Mouse (Mus musculus) stomach, embryonic 14.5 days (tissue): ENCODE results near the gene Gfm1. TPM values are rescaled to one million over a fixed set of nuclear protein-coding genes. Genes with fewer than 3 reads are reported as not detected.

ENCODE experiments used
- ATAC-seq: fragments of 200-750 bp; cut with Nextera tagmentation; 2 replicates; pipeline ENCODE4 v1.8.0; 2017; ENCODE audit warnings: low read depth, moderate TSS enrichment; ENCODE audit not compliant: insufficient number of reproducible peaks, insufficient read depth, low FRiP score
- H3K27ac ChIP-seq: fragments of 300-500 bp; sonication (generic); 2 replicates; pipeline ENCODE4 v1.5.1; 2014; ENCODE audit warnings: mild to moderate bottlenecking, low read length, moderate library complexity, mixed read lengths
- H3K27me3 ChIP-seq: fragments of 300-500 bp; sonication (generic); 2 replicates; pipeline ENCODE4 v1.6.1; 2014; ENCODE audit warnings: low read length, control low read depth, mixed read lengths; ENCODE audit not compliant: control insufficient read depth, insufficient read depth
- H3K36me3 ChIP-seq: fragments of 300-500 bp; sonication (generic); 2 replicates; pipeline ENCODE4 v1.6.1; 2014; ENCODE audit warnings: mild to moderate bottlenecking, control low read depth, low read length, moderate library complexity, mixed read lengths; ENCODE audit not compliant: control insufficient read depth, insufficient read depth
- H3K4me1 ChIP-seq: fragments of 300-500 bp; sonication (generic); 2 replicates; pipeline ENCODE4 v1.6.1; 2014; ENCODE audit warnings: low read length, control low read depth, mixed read lengths; ENCODE audit not compliant: control insufficient read depth, insufficient read depth
- H3K4me2 ChIP-seq: fragments of 300-500 bp; sonication (generic); replicated peaks from 2 replicates; pipeline ENCODE4 v1.6.1; 2014; ENCODE audit warnings: low read depth, low read length, control low read depth
- H3K4me3 ChIP-seq: fragments of 300-500 bp; sonication (generic); 2 replicates; pipeline ENCODE4 v1.5.1; 2014; ENCODE audit warnings: low read depth, low read length, control low read depth
- H3K9ac ChIP-seq: fragments of 300-500 bp; sonication (generic); replicated peaks from 2 replicates; pipeline ENCODE4 v1.6.1; 2014; ENCODE audit warnings: low read depth, mild to moderate bottlenecking, control low read depth, low read length, moderate library complexity, mixed read lengths
- H3K9me3 ChIP-seq: fragments of 300-500 bp; sonication (generic); 2 replicates; pipeline ENCODE4 v1.6.1; 2016; ENCODE audit warnings: low read depth, low read length, control low read depth; ENCODE audit not compliant: control insufficient read depth
- WGBS: fragments of 180-500 bp; shearing (Covaris S2); extraction: QIAGEN DNeasy Blood & Tissue Kit; methylation state at CpG from one replicate; pipeline ENCODE4 v1.1.7; 2014; 5-methylcytosine and 5-hydroxymethylcytosine counted together
- polyA plus RNA-seq: library from polyadenylated mRNA; unstranded; fragments of >200 nt; fragmentation: Nextera tagmentation; extraction: Ambion mirVana; gene quantifications from 2 replicates; pipeline ENCODE4 v1.2.1, GENCODE M21; 2014

The Gfm1 gene
- polyA plus RNA-seq, 1 experiment from 2014 or later: 40.2 TPM

DNA sequence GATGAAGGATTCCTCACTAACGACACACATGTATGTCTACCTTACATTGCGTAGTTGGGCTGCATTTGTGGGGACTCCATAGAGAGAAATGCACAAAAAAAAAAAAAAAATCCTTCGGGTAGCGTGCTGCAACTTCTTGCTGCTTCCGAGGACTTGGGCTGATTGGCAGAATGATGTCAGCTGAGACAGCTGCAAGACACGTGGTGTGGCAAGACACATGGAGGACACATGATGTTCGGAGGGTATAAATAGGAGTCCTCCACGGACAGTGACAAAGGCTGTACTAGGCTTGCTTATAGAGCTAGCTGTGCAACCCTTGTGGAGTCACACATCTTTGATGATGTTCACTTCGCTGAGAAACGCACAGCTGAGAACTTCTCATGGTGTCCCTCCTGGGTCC is 52.5 kb downstream of the Gfm1 start:
- ATAC-seq: no peak
- no peaks in the 10 kb centered on the region for H3K27me3 ChIP-seq
- H3K4me3 ChIP-seq: no peak overlapping the region
- no peaks in the 10 kb centered on the region for H3K9me3 ChIP-seq
- no peak overlapping the region for H3K4me2 ChIP-seq
- no peak overlapping the region for H3K27ac ChIP-seq
- no peaks in the 10 kb centered on the region for H3K36me3 ChIP-seq
- H3K4me1 ChIP-seq: no peaks in the 10 kb centered on the region
- 94% methylated on average over 10 of the region's 10 CpGs for WGBS
- no peak overlapping the region for H3K9ac ChIP-seq

DNA sequence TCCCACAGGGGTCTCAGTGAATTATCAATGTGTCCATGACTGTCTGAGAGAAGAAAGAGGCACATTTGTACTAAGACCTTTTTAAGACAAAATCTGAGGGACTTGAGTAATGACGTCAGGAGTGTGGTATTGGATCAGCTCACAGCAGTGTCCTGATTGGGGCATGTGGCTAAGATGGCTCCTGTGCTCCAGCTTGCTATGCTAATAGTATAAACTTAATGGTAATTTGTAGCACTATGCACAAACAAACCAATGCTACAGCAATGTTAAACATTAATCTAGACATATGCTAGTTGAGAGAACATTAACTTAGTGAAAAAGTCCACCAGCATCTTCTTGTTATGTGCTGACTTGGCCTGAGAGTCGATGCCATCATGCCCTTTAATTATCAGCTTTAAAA is 55.3 kb downstream of the Gfm1 start:
- no peak overlapping the region for H3K4me3 ChIP-seq
- no peaks in the 10 kb centered on the region for H3K27me3 ChIP-seq
- ATAC-seq: no peak
- H3K36me3 ChIP-seq: no peaks in the 10 kb centered on the region
- no peak overlapping the region for H3K4me2 ChIP-seq
- no peaks in the 10 kb centered on the region for H3K4me1 ChIP-seq
- H3K9me3 ChIP-seq: no peaks in the 10 kb centered on the region
- H3K27ac ChIP-seq: no peak overlapping the region
- H3K9ac ChIP-seq: no peak overlapping the region
- 88% methylated on average over 2 of the region's 2 CpGs for WGBS

DNA sequence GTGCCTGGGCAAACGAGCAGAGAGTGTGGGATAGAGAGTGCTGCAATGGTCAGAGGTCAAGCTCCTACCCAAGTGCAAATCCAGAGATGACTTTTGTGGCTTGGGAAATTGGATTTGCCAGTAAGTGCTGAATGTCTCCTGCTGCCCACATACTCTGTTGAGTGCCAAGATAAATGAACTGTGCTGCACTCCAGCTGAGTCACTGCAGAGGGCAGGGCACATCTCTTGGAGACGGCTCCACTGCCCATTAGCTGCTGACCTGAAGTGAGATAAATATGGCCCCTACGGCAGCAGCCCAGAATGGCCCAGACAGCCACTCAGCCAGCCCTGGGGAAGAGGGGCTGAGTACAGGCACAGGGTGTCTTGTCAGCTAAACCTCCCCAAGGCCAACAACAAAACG is 60.3 kb downstream of the Gfm1 start:
- Histone ChIP-seq H3K9ac (no peak overlapping the region), H3K4me3 (no peak overlapping the region), H3K9me3 (no peaks in the 10 kb centered on the region), H3K4me2 (no peak overlapping the region), H3K27ac (no peak overlapping the region), H3K27me3 (no peaks in the 10 kb centered on the region), H3K36me3 (no peaks in the 10 kb centered on the region), H3K4me1 (no peaks in the 10 kb centered on the region)
- no peak for ATAC-seq
- WGBS: 37% methylated on average over 4 of the region's 4 CpGs

DNA sequence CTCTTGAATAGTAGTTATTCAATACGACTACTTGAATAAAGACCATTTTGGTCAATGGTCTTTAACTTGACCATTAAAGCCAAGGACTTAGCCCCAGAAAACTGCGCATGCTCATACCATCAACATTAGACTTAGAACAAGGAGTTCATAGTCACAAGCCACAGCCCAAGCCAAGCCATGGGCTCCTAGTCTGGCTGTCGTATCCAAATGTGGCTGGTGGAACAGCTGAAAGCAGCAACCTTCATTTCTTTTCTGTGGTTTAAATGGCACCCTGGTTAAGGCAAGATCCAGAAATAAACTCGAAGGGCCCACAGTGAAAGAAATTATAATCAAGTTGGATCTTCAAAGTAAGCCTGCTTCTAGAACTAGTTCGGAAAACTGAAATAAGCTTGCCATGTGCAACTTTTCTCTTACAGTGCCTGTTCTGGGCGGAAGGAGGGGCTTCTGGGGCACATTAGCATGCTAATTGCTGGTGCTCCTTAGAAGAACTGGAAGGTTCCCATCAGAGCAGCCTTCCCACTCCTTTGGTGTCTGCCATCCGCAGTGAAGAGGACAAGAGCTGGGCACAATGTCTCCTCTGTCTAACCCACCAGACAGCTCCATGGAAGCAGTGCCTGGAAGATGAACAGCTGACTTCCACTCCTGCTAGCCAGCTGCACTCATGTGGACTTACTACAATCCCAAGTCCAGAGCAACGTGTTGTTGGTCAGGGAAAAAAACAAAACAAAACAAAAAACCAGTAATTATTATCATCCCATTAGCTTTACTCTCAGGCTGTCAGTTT is 62.4 kb downstream of the Gfm1 start:
- H3K27me3 ChIP-seq: no peaks in the 10 kb centered on the region
- no peak overlapping the region for H3K9ac ChIP-seq
- H3K4me1 ChIP-seq: no peaks in the 10 kb centered on the region
- WGBS: 84% methylated on average over 8 of the region's 8 CpGs
- no peaks in the 10 kb centered on the region for H3K9me3 ChIP-seq
- ATAC-seq: no peak
- no peak overlapping the region for H3K4me2 ChIP-seq
- no peak overlapping the region for H3K27ac ChIP-seq
- H3K36me3 ChIP-seq: no peaks in the 10 kb centered on the region
- H3K4me3 ChIP-seq: no peak overlapping the region

DNA sequence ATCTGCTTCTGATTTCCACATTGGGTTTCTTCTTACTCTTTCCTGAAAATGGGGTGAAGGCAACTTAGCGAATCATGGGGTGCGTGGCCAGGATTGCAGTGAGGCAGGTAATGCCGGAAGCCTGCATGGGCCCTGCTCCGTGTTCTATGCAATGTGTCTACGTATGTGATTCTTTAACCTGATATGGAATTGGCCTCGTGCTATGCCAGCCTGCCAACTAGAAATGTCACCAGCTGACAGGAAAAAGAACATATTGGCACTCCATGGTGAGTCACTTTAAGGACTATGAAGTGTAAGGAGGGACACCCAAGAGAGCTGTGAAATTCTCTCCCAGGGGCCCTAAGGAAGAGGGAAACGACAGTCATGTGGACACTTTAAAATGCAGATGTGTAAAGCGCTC is 63.2 kb downstream of the Gfm1 start:
- 84% methylated on average over 8 of the region's 8 CpGs for WGBS
- no peaks in the 10 kb centered on the region for H3K9me3 ChIP-seq
- no peak for ATAC-seq

DNA sequence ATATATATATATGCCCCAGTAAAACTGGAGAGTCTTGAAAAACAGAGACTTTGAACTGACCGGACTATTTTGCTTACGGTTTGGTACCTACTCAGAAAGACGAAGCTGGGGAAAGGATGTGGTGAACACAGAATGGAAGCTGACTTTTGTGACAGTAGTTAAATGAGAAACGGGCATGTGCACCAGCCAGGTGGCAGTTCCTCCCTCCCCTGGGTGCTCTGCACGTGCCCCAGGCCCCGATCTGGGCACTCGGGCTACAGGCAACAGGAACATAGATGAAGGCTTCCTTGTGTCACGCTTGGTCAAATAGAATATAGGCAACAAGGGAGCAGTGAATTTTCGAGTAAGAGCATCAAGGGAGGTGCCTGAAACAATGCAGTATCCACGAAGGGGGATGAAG is 66.4 kb downstream of the Gfm1 start:
- H3K4me3 ChIP-seq: no peak overlapping the region
- H3K4me1 ChIP-seq: no peaks in the 10 kb centered on the region
- no peaks in the 10 kb centered on the region for H3K27me3 ChIP-seq
- 87% methylated on average over 10 of the region's 10 CpGs for WGBS
- no peak overlapping the region for H3K4me2 ChIP-seq
- H3K9ac ChIP-seq: no peak overlapping the region
- H3K9me3 ChIP-seq: no peaks in the 10 kb centered on the region
- no peak overlapping the region for H3K27ac ChIP-seq
- no peaks in the 10 kb centered on the region for H3K36me3 ChIP-seq
- ATAC-seq: no peak

More for the DNA sequence above, 63.2 kb downstream of the Gfm1 start:
- no peaks in the 10 kb centered on the region for H3K27me3 ChIP-seq
- H3K9ac ChIP-seq: no peak overlapping the region
- H3K4me3 ChIP-seq: no peak overlapping the region
- H3K4me1 ChIP-seq: no peaks in the 10 kb centered on the region
- no peak overlapping the region for H3K27ac ChIP-seq
- no peaks in the 10 kb centered on the region for H3K36me3 ChIP-seq
- no peak overlapping the region for H3K4me2 ChIP-seq

DNA sequence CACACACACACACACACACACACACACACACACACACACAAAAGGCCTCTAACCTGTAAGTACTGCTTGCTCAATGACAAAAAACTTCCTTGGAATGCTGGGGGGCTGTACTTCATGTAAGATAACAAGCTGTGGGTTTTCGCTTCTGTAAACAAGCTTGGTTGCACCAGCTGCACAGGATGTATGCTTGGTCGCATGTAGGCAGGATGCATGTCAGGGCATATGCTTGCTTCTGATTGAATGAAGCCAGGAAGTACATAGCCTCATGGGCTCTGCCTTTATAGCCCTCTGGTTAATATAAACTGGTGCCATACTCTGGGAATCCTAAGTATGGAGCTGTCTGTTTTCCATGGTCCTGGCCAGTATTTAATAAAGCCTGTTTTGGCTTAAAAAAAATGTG is 68.1 kb downstream of the Gfm1 start:
- no peak overlapping the region for H3K4me2 ChIP-seq
- no peaks in the 10 kb centered on the region for H3K36me3 ChIP-seq
- no peaks in the 10 kb centered on the region for H3K27me3 ChIP-seq
- ATAC-seq: no peak
- no peaks in the 10 kb centered on the region for H3K4me1 ChIP-seq
- no peaks in the 10 kb centered on the region for H3K9me3 ChIP-seq
- H3K4me3 ChIP-seq: no peak overlapping the region
- no peak overlapping the region for H3K9ac ChIP-seq
- no peak overlapping the region for H3K27ac ChIP-seq
- WGBS: 63% methylated on average over 2 of the region's 2 CpGs

DNA sequence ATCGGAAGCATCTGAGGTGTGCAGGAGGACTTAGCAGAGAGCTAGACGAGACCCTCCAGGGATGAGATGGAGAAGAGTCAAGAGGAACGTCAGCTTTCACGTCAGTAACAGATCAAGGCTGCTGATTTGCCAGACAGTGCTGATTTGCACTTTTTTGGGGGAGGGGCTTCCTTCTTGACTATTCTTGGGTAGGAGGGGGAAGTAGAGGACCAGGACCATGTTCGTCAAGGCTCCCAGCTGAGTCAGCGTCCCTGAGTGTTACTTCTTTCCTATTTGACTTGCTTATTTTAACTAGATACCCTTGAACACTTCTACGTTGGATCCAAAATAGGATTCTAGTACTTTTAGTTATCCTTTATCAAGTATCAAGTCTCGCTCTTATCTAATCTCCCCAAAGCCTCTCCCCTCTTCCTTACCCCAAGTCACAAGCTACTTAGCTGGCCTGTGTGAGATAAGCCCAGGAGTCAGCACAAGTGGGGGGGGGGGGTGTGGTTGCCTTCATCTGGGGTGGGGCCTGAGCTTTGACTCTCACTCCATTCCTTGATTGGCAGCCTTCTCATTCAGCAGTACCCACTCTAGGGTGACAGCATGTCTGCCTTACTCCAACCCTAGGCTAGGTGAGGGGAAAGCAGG is 69.0 kb downstream of the Gfm1 start:
- no peaks in the 10 kb centered on the region for H3K9me3 ChIP-seq
- no peak overlapping the region for H3K27ac ChIP-seq
- no peaks in the 10 kb centered on the region for H3K4me1 ChIP-seq
- H3K4me2 ChIP-seq: no peak overlapping the region
- no peak for ATAC-seq
- no peak overlapping the region for H3K4me3 ChIP-seq
- WGBS: 92% methylated on average over 8 of the region's 8 CpGs
- H3K36me3 ChIP-seq: no peaks in the 10 kb centered on the region
- no peaks in the 10 kb centered on the region for H3K27me3 ChIP-seq
- H3K9ac ChIP-seq: no peak overlapping the region

DNA sequence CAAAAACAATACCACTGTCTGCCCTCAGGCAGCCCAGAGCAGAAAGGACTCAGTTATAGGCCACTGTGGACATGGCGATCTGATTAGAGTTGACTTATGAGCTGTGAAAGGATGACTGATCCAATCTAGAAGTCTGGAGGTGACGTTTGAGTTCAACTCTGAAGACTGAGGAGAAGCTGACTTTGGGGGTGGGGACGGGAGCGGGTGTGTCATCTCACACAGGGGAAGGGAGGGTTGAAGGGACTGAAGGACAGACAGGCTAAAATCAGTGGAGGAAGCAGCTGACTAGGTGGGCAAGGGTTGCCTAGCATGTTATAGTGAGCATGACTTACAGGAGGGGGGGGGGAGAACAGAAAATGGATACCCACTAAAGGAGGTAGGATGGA is 69.5 kb downstream of the Gfm1 start:
- H3K27ac ChIP-seq: no peak overlapping the region
- no peaks in the 10 kb centered on the region for H3K4me1 ChIP-seq
- H3K9ac ChIP-seq: no peak overlapping the region
- no peaks in the 10 kb centered on the region for H3K9me3 ChIP-seq
- H3K27me3 ChIP-seq: no peaks in the 10 kb centered on the region
- no peak overlapping the region for H3K4me3 ChIP-seq
- H3K4me2 ChIP-seq: no peak overlapping the region
- 87% methylated on average over 4 of the region's 4 CpGs for WGBS
- H3K36me3 ChIP-seq: no peaks in the 10 kb centered on the region
- no peak for ATAC-seq
